In the genomic region with DNA sequence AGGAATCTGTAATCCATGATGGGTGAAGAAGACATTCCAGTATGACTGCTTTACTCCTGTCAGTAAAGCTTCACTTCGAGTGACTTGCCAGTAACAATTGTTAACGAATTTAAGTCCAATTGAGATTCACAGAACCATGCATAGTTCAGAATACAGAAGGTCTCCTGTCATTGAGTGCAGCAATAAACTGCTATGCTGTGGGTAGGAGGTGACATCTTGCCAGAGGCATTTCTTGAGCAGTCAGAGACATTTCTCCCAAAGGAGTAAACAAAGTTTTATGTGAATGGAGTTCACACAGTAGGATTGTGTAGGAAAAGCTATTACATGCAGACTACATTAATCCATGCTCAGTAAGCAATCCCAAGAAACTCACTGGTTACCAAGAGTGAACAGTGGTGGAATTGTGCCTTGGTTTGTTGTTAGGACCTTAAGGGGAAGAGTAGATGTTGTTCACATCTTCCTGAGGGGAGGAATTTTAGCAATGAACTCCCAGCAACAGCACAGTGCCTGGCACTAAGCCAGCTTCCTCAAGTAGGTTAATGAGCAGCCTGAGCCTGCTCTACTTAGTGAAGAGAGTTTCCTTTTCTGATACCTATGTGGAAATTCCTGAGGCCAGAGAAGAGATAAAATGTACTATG, we compare ENCODE assay signal across 9 mouse cellular contexts.
DNase-seq lines count a peak whose midpoint lies in the region; ATAC-seq and TF ChIP-seq lines count a peak whose summit lies in the region.
"Had no signal": no experiment of that assay in that cellular context is flagged by ENCODE, and none has a peak within 500 bp of the region (broad histone marks: within the 10 kb centered on the region; RNA-seq: fewer than 3 reads in every experiment).

No protein-coding gene starts in this region.

- H3K27ac ChIP-seq in hindbrain, embryonic 13.5 days, result no peak overlapping the region
- no peak overlapping the region for H3K27ac ChIP-seq in hindbrain, embryonic 11.5 days (ENCODE audit: low read depth, low read length)

- ATAC-seq in hindbrain, embryonic 13.5 days (ENCODE audit: low FRiP score), result 0 out of 2 replicates have a peak, but pooled peaks have one; percentile 39
- no peak for ATAC-seq in hindbrain, embryonic 11.5 days (ENCODE audit: low FRiP score)
- ATAC-seq in Patski, result peak; percentile 39
- ATAC-seq: liver, postnatal 0 days had no signal

- no peak overlapping the region for H3K9ac ChIP-seq in hindbrain, embryonic 13.5 days
- H3K9ac ChIP-seq in hindbrain, embryonic 11.5 days (ENCODE audit: low read depth, low read length), result no peak overlapping the region
- H3K9ac ChIP-seq: liver, postnatal 0 days had no signal

- no peak for TF ChIP-seq CTCF in Patski (IDR thresholded peaks at IDR 0.05)

- WGBS in hindbrain, embryonic 13.5 days, result 75% methylated on average over 2 of the region's 2 CpGs
- 85% methylated on average over 2 of the region's 2 CpGs for whole genome bisulfite sequencing in hindbrain, embryonic 11.5 days

- no peaks in the 10 kb centered on the region for H3K36me3 ChIP-seq in hindbrain, embryonic 13.5 days
- no peaks in the 10 kb centered on the region for H3K36me3 ChIP-seq in hindbrain, embryonic 11.5 days (ENCODE audit: control insufficient read depth, insufficient read depth, low read length)

- H3K27me3 ChIP-seq in hindbrain, embryonic 13.5 days, result no peaks in the 10 kb centered on the region
- H3K27me3 ChIP-seq in hindbrain, embryonic 11.5 days (ENCODE audit: control insufficient read depth, insufficient read depth, low read length), result no peaks in the 10 kb centered on the region
- no peaks in the 10 kb centered on the region for H3K27me3 ChIP-seq in Patski

- H3K4me1 ChIP-seq in hindbrain, embryonic 13.5 days (replicated peaks), result no peaks in the 10 kb centered on the region
- no peaks in the 10 kb centered on the region for H3K4me1 ChIP-seq in hindbrain, embryonic 11.5 days (replicated peaks; ENCODE audit: control insufficient read depth, insufficient read depth, low read length)

- in situ Hi-C loops in Patski (cut with MboI; ENCODE audit: low pct_unique_long_range_greater_than_20kb), result no loop called here

- no peak overlapping the region for H3K4me2 ChIP-seq in hindbrain, embryonic 13.5 days
- no peak overlapping the region for H3K4me2 ChIP-seq in hindbrain, embryonic 11.5 days (replicated peaks; ENCODE audit: low read depth, low read length)

- H3K4me3 ChIP-seq in hindbrain, embryonic 13.5 days, result no peak overlapping the region
- H3K4me3 ChIP-seq in hindbrain, embryonic 11.5 days (ENCODE audit: low read depth, low read length), result no peak overlapping the region

- H3K9me3 ChIP-seq in hindbrain, embryonic 13.5 days, result no peaks in the 10 kb centered on the region
- H3K9me3 ChIP-seq in hindbrain, embryonic 11.5 days (ENCODE audit: control insufficient read depth, low read length), result no peaks in the 10 kb centered on the region

- CTCF ChIA-PET in Patski (lab: Charles Lee), result no interaction called here

- POLR2A ChIA-PET in Patski (lab: Charles Lee), result no interaction called here

- DNase-seq in hindbrain, embryonic 11.5 days (ENCODE audit: low spot score), result no peak
- DNase-seq in Patski (ENCODE audit: low read depth, low spot score), result peak; percentile 13
- DNase-seq in cerebellum, postnatal 36 days, result peak; percentile 14 to 17
- peak; percentile 25 to 40 for DNase-seq in kidney, postnatal 4 days
- no peak for DNase-seq in T-cell, adult 2 months (ENCODE audit: low spot score)
- no peak for DNase-seq in testis, postnatal 14 days (ENCODE audit: low spot score)
- DNase-seq in embryo, embryonic 11 days, result no peak
- DNase-seq: liver, postnatal 0 days had no signal

Comparison
In these comparisons a context has a peak if more than half of its experiments do, and no peak if none do; other contexts are left out.
1. DNase-seq: peak in Patski (single experiment), cerebellum, postnatal 36 days (2 of 2) and kidney, postnatal 4 days (2 of 2); none in hindbrain, embryonic 11.5 days (single experiment), T-cell, adult 2 months (single experiment), testis, postnatal 14 days (single experiment) and embryo, embryonic 11 days (single experiment).